Mouse (Mus musculus): ENCODE data around the gene Cyb5r3. TPM values are rescaled to one million over a fixed set of nuclear protein-coding genes. Genes with fewer than 3 reads are reported as not detected.

Gene Cyb5r3
- polyA plus RNA-seq, 1 experiment from 2014 or later = 155 TPM

- Histone ChIP-seq H3K9me3 (no peaks in the 10 kb centered on the region), H3K27me3 (no peaks in the 10 kb centered on the region), H3K4me3 (no peak overlapping the region), H3K27ac (no peak overlapping the region), H3K9ac (no peak overlapping the region), H3K4me2 (no peak overlapping the region), H3K4me1 (no peaks in the 10 kb centered on the region), H3K36me3 (peaks cover 50% of the 10 kb centered on the region)
- ATAC-seq (ENCODE audit: borderline replicate concordance, extremely low read depth, low FRiP score, low TSS enrichment) = no peak
- WGBS = 91% methylated on average over 7 of the region's 7 CpGs
These were observed 13.7 kb downstream of the Cyb5r3 start for GRCm38 (mm10) chr15:83158587-83159160.

DNA sequence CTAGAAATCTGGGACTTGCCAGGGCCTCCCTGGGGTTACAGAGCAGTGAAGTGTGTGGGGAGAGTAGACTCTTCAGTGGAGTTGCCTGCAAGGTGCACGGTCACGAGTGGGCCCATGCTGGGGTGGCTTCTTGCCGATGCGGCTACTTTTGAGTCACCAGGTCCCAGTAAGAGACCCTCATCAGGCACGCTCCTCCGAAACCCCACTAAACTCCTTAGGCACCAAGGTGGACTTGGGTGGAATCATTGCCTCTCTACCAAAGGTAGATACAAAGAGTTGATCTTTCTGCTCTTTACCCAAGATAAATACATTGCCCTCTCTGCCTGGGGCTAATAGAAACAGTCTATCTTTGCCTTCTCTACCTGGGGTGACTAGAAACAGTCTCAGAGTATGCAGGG is 14.7 kb downstream of the Cyb5r3 start:
- Histone ChIP-seq H3K36me3 (peaks cover 49% of the 10 kb centered on the region), H3K9ac (no peak overlapping the region), H3K4me2 (no peak overlapping the region), H3K9me3 (no peaks in the 10 kb centered on the region), H3K4me3 (no peak overlapping the region), H3K27ac (0 out of 2 replicates have a peak overlapping the region, but pooled peaks have one; percentile 37), H3K4me1 (no peaks in the 10 kb centered on the region), H3K27me3 (no peaks in the 10 kb centered on the region)
- no peak for ATAC-seq (ENCODE audit: borderline replicate concordance, extremely low read depth, low FRiP score, low TSS enrichment)
- WGBS = 93% methylated on average over 6 of the region's 6 CpGs

- Histone ChIP-seq H3K4me1 (no peaks in the 10 kb centered on the region), H3K9ac (no peak overlapping the region), H3K36me3 (peaks cover 48% of the 10 kb centered on the region), H3K4me3 (no peak overlapping the region), H3K9me3 (no peaks in the 10 kb centered on the region), H3K27me3 (no peaks in the 10 kb centered on the region), H3K27ac (0 out of 2 replicates have a peak overlapping the region, but pooled peaks have one; percentile 37), H3K4me2 (no peak overlapping the region)
- no peak for ATAC-seq (ENCODE audit: borderline replicate concordance, extremely low read depth, low FRiP score, low TSS enrichment)
- 69% methylated on average over 11 of the region's 11 CpGs for WGBS
These were observed 15.3 kb downstream of the Cyb5r3 start for GRCm38 (mm10) chr15:83156929-83157666.

GRCm38 (mm10) chr15:83155672-83156419 is 16.5 kb downstream of the Cyb5r3 start:
- Histone ChIP-seq H3K4me2 (no peak overlapping the region), H3K9me3 (no peaks in the 10 kb centered on the region), H3K9ac (no peak overlapping the region), H3K4me3 (no peak overlapping the region), H3K36me3 (peaks cover 39% of the 10 kb centered on the region), H3K4me1 (no peaks in the 10 kb centered on the region), H3K27me3 (no peaks in the 10 kb centered on the region), H3K27ac (no peak overlapping the region)
- WGBS = 73% methylated on average over 6 of the region's 6 CpGs
- ATAC-seq (ENCODE audit: borderline replicate concordance, extremely low read depth, low FRiP score, low TSS enrichment) = no peak

DNA sequence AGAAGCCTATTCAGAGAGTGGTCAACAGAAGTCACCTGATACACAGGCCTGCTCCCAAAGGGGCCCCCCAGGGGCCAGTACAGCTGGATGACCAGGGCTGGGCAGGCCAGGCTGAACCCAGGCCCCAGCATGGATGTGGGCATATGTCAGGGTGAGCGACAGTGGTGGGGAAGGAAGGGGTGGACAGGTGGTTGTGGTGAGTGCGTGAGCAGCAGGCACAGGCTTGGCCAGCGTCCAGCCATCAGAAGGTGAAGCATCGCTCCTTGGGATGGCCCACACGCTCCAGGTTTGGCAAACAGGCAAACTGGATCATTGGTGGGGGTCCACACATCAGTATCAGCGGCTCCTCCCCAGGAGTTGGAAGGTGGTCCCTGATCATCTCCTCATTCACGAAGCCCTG is 18.1 kb downstream of the Cyb5r3 start:
- H3K4me3 ChIP-seq = no peak overlapping the region
- no peak overlapping the region for H3K4me2 ChIP-seq
- no peak overlapping the region for H3K27ac ChIP-seq
- H3K4me1 ChIP-seq = peaks cover 4% of the 10 kb centered on the region; the same call in 1 of the 2 replicates
- peaks cover 30% of the 10 kb centered on the region for H3K36me3 ChIP-seq
- 94% methylated on average over 7 of the region's 7 CpGs for WGBS
- ATAC-seq (ENCODE audit: borderline replicate concordance, extremely low read depth, low FRiP score, low TSS enrichment) = no peak
- no peak overlapping the region for H3K9ac ChIP-seq
- H3K27me3 ChIP-seq = no peaks in the 10 kb centered on the region
- H3K9me3 ChIP-seq = no peaks in the 10 kb centered on the region

DNA sequence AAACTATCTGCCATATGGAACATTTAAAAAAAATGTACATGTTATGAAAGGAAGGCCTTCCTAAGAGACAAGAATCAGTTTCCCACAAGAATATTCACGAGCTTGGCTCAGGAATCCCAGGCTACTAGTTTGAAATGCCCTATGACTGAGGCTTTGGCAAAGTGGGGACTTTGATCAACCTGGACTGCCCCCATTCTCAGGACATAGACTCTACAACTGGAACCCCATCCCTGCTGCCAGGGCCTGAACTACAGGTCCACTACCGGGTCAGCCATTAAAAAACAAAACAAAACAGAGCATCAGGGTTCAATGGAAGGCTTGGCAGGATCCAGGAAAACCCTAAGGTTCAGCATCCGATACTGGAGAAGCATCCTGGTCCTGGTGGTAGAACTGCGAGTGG is 21.7 kb downstream of the Cyb5r3 start:
- WGBS = 79% methylated on average over 4 of the region's 4 CpGs
- no peak overlapping the region for H3K9ac ChIP-seq
- H3K27ac ChIP-seq = no peak overlapping the region

DNA sequence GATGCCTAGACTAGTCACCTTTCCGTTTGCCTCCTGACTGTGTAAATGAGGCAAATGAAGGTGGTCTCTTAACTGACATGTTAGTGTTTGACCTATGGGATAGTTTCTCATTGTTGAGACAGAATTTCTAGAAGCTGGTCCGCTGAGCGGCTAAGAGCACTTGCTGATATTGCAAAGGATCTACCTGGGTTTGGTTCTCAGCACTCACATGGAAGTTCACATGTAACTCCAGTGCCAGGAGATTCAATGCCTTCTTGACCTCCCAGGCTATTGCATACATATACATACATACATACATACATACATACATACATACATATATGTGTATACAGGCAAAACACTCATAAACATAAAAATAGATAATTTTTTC is 22.3 kb downstream of the Cyb5r3 start:
- Histone ChIP-seq H3K9ac (peak overlapping the region; percentile 7), H3K4me1 (peaks cover 12% of the 10 kb centered on the region), H3K4me2 (peak overlapping the region; percentile 84), H3K4me3 (peak overlapping the region; percentile 98; the same call in 1 of the 2 replicates), H3K36me3 (peaks cover 28% of the 10 kb centered on the region), H3K27ac (peak overlapping the region; percentile 99), H3K9me3 (no peaks in the 10 kb centered on the region), H3K27me3 (no peaks in the 10 kb centered on the region)
- 16% methylated on average over 3 of the region's 3 CpGs for WGBS
- no peak for ATAC-seq (ENCODE audit: borderline replicate concordance, extremely low read depth, low FRiP score, low TSS enrichment)

More for the DNA sequence above, 21.7 kb downstream of the Cyb5r3 start:
- ATAC-seq (ENCODE audit: borderline replicate concordance, extremely low read depth, low FRiP score, low TSS enrichment) = no peak
- H3K36me3 ChIP-seq = peaks cover 25% of the 10 kb centered on the region
- H3K9me3 ChIP-seq = no peaks in the 10 kb centered on the region
- peaks cover 12% of the 10 kb centered on the region for H3K4me1 ChIP-seq
- H3K4me2 ChIP-seq = no peak overlapping the region
- no peak overlapping the region for H3K4me3 ChIP-seq
- no peaks in the 10 kb centered on the region for H3K27me3 ChIP-seq

DNA sequence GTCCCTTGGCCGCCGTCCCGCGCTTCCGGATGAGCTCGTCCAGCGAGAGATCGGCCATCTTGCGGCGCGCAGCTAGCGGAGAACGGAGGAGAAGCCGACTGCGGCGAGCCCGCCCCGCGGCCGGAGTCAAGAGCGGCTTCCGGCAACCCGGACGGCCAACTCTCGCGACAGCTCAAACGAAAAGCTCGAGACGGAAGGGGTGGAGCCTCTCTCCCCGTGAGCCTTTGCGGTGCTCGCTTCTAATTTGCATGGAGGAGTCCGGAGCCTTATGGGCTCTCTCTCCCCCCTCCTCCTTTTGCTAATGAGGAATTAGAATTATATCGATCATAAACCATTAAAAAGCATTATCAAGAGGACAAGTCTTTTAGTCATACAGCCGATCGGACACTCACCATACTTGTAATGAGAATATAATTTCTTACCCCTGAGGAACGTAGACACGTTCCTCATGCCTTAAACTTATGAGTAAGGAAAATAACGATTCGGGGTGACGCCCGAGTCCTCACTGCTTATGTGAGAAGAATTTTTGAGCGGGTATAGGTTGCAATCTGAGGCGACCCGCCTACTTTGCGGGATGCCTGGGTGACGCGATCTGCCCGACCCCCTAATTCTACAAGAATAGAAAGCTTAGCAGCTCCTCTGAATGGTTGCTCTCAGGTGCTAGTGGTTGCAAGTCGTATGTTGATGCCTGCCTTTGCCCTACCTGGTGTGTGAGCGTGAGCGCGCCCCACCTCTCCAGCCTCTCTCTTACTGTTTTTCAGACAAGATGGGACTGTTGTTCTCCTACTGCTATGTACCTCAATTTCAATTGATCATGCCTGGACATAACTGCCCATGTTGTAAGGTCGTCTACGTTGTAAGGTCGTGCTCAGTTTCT is 23.0 kb downstream of the Cyb5r3 start, which contains the start of gene Poldip3:
Poldip3 (minus strand) TSS at position 189 of the 877 bp plus-strand sequence.
- peak; percentile 92 for ATAC-seq (ENCODE audit: borderline replicate concordance, extremely low read depth, low FRiP score, low TSS enrichment)
- H3K9ac ChIP-seq = peak within 1 kb of the TSS; percentile 100
- H3K4me2 ChIP-seq = peak within 1 kb of the TSS; percentile 84
- H3K27ac ChIP-seq = peak within 1 kb of the TSS; percentile 99
- H3K9me3 ChIP-seq = no peaks in the 10 kb centered on the region
- peak within 1 kb of the TSS; percentile 98 for H3K4me3 ChIP-seq
- peaks cover 12% of the 10 kb centered on the region for H3K4me1 ChIP-seq
- H3K36me3 ChIP-seq = peaks cover 28% of the 10 kb centered on the region
- H3K27me3 ChIP-seq = no peaks in the 10 kb centered on the region
- under 1% methylated on average over 56 of the region's 56 CpGs for WGBS

DNA sequence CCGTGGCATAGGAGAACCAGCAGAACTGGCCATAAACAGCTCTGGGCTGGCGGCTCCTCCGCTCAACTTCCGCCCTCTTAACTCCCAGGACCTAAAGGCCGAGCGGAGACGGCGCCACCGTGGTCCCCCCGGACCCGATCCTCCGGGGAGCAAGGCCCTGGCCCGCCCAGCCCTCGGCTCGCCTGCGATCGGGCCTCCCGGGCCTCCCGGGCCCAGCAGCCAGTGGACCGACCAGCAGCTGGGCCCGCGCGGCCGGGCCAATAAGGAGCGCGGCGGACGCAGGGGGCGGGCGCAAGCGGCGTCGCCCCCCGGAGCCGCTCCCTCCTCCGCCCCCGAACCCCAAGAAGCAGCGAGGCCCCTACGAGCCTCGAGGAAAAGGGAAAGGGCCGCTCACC is 23.6 kb downstream of the Cyb5r3 start:
- Histone ChIP-seq H3K27ac (peak overlapping the region; percentile 99), H3K9ac (peak overlapping the region; percentile 100), H3K4me1 (peaks cover 14% of the 10 kb centered on the region), H3K4me2 (peak overlapping the region; percentile 84), H3K4me3 (peak overlapping the region; percentile 98), H3K36me3 (peaks cover 23% of the 10 kb centered on the region), H3K9me3 (no peaks in the 10 kb centered on the region), H3K27me3 (no peaks in the 10 kb centered on the region)
- ATAC-seq (ENCODE audit: borderline replicate concordance, extremely low read depth, low FRiP score, low TSS enrichment) = peak; percentile 85
- under 1% methylated on average over 40 of the region's 41 CpGs for WGBS

- Histone ChIP-seq H3K27ac (peak overlapping the region; percentile 99), H3K4me2 (peak overlapping the region; percentile 84), H3K4me1 (peaks cover 16% of the 10 kb centered on the region), H3K4me3 (peak overlapping the region; percentile 98), H3K27me3 (no peaks in the 10 kb centered on the region), H3K9me3 (no peaks in the 10 kb centered on the region), H3K36me3 (peaks cover 19% of the 10 kb centered on the region), H3K9ac (peak overlapping the region; percentile 100)
- ATAC-seq (ENCODE audit: borderline replicate concordance, extremely low read depth, low FRiP score, low TSS enrichment) = no peak
- WGBS = 2% methylated on average over 21 of the region's 21 CpGs
These were observed 24.0 kb downstream of the Cyb5r3 start for GRCm38 (mm10) chr15:83148395-83148794.

GRCm38 (mm10) chr15:83145541-83145940 is 26.9 kb downstream of the Cyb5r3 start:
- no peak overlapping the region for H3K9ac ChIP-seq
- H3K27ac ChIP-seq = no peak overlapping the region
- H3K36me3 ChIP-seq = peaks cover 18% of the 10 kb centered on the region
- no peaks in the 10 kb centered on the region for H3K9me3 ChIP-seq
- H3K27me3 ChIP-seq = no peaks in the 10 kb centered on the region
- 87% methylated on average over 6 of the region's 6 CpGs for WGBS
- H3K4me2 ChIP-seq = no peak overlapping the region
- peaks cover 23% of the 10 kb centered on the region for H3K4me1 ChIP-seq
- H3K4me3 ChIP-seq = no peak overlapping the region
- ATAC-seq (ENCODE audit: borderline replicate concordance, extremely low read depth, low FRiP score, low TSS enrichment) = no peak

All from lung, embryonic 15.5 days (tissue).